Mouse (Mus musculus): ENCODE results near the gene Rab11fip3.

DNA sequence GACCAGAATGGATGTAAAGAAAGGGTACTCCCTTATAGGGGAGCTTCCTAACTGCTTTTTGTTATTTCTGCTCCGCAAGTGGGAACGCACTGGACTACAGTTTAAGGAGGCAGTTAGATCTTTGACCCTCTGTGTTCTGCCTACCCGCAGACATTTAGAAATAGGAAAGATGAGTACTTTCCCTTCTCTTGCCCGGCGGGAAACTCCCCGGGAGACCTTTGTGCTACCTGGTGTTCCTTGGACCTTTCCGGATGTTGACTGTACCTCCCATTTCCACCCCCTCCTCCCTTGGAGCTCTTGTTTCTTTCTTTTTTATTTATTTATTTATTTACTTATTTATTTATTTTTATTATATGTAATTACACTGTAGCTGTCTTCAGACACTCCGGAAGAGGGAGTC, 44.7 kb upstream of the Rab11fip3 start:
- TF ChIP-seq POLR2A (IDR thresholded peaks at IDR 0.05; ENCODE audit: insufficient read length, low read depth) (no peak), TCF12 (IDR thresholded peaks at IDR 0.05; ENCODE audit: insufficient read depth, poor library complexity, severe bottlenecking) (no peak)

All from myocyte (in vitro differentiated cells).